Comparison of ENCODE assay signal across 8 mouse cellular contexts in the genomic region with DNA sequence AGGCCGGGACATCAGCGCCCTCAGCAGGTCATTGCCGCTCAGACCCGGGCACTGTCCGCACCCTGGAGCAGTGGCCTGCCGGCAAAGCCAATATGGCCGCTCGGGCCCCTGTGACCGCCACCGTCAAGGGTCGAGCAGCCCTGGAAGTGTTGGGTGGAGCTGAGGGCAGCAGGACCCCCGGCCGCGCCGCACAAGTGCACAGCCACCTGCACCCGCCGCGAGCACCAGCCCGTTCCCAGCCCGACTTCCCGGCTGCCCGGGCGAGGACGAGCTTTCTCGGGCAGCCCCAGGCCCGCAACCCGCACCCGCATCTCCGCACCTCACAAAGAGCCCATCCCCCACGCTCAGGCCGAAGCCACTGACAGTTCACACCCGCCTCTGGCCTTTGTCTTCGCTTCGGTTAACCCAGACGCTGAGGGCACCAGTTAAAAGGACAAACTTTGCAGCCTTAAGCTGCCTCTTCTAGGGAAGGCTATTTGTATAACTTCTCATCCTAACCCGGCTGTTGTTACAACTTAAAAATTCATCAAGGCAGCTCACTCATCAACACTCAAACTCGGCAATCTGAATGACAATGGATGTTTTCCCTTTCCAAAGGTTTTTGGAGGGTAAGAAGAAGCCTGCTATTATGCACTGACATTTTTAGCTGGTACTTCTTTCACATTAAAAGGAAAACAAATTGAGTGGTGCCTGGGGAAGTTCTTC. TPM values are rescaled to one million over a fixed set of nuclear protein-coding genes. Genes with fewer than 3 reads are reported as not detected.
DNase-seq lines count a peak whose midpoint lies in the region; ATAC-seq and TF ChIP-seq lines count a peak whose summit lies in the region.

No protein-coding gene starts in this region.

- no peak overlapping the region for H3K27ac ChIP-seq in heart, embryonic 14.5 days (replicated peaks in 1 of 2; ENCODE audit: control insufficient read depth in 1 of 2, insufficient read depth in 1 of 2, low read depth in 2 of 2, low read length in 2 of 2)
- H3K27ac ChIP-seq in stomach, postnatal 0 days (replicated peaks) = no peak overlapping the region

- H3K4me1 ChIP-seq in erythroblast, embryonic 14.5 days (ENCODE audit: control insufficient read depth) = peaks cover 21% of the 10 kb centered on the region
- H3K4me1 ChIP-seq in heart, embryonic 14.5 days (ENCODE audit: control insufficient read depth in 2 of 2, insufficient read depth in 2 of 2, low read length in 2 of 2) = peaks cover 0 to 9% of the 10 kb centered on the region in 2 experiments; a peak in 3 of 4 replicates
- H3K4me1 ChIP-seq in stomach, postnatal 0 days (replicated peaks; ENCODE audit: control insufficient read depth, insufficient read depth) = 0 out of 2 replicates have a peak, but pooled peaks cover 3% of the 10 kb centered on the region

- POLR2A ChIA-PET in Patski (lab: Charles Lee) = no interaction called here

- peak overlapping the region; percentile 90 for H3K4me2 ChIP-seq in heart, embryonic 14.5 days (ENCODE audit: low read length)
- H3K4me2 ChIP-seq in stomach, postnatal 0 days (replicated peaks; ENCODE audit: low read depth) = peak overlapping the region; percentile 83

- CTCF ChIA-PET in Patski (lab: Charles Lee) = interaction anchor here (1.1 to 1.4 kb wide), 2 partner anchors 38 to 51 kb away, joined by 3 to 4 read pairs; no protein-coding TSS in a partner anchor

- WGBS in heart, embryonic 14.5 days = 1% methylated on average over 34 of the region's 37 CpGs
- 7% methylated on average over 37 of the region's 37 CpGs for WGBS in stomach, postnatal 0 days

- TF ChIP-seq EP300 in stomach, postnatal 0 days (optimal IDR thresholded peaks at IDR 0.05) = no peak

- no peak for ATAC-seq in erythroblast, adult 5-6 weeks (replicated peaks; ENCODE audit: low FRiP score, poor library complexity, severe bottlenecking)
- ATAC-seq in Patski = no peak
- ATAC-seq in heart, embryonic 14.5 days (ENCODE audit: insufficient number of reproducible peaks, insufficient read depth, low FRiP score, low read depth) = 0 out of 2 replicates have a peak, but pooled peaks have one; percentile 22
- ATAC-seq in stomach, postnatal 0 days (ENCODE audit: low FRiP score, low TSS enrichment) = peak; percentile 36; the same call in 1 of the 2 replicates

- H3K9me3 ChIP-seq in erythroblast, embryonic 14.5 days (ENCODE audit: control insufficient read depth, low read length) = no peaks in the 10 kb centered on the region
- H3K9me3 ChIP-seq in heart, embryonic 14.5 days (ENCODE audit: control insufficient read depth, low read length) = no peaks in the 10 kb centered on the region
- H3K9me3 ChIP-seq in stomach, postnatal 0 days (ENCODE audit: control insufficient read depth, low read length) = no peaks in the 10 kb centered on the region

- H3K27me3 ChIP-seq in erythroblast, embryonic 14.5 days (ENCODE audit: control insufficient read depth) = peaks cover 14% of the 10 kb centered on the region
- H3K27me3 ChIP-seq in Patski = no peaks in the 10 kb centered on the region
- no peaks in the 10 kb centered on the region for H3K27me3 ChIP-seq in heart, embryonic 14.5 days (ENCODE audit: control insufficient read depth, insufficient read depth, low read length)
- no peaks in the 10 kb centered on the region for H3K27me3 ChIP-seq in stomach, postnatal 0 days (ENCODE audit: control insufficient read depth, insufficient read depth, low read length)

- peak overlapping the region; percentile 63 for H3K4me3 ChIP-seq in erythroblast, embryonic 14.5 days (replicated peaks)
- peak overlapping the region; percentile 57 to 59 for H3K4me3 ChIP-seq in heart, embryonic 14.5 days (ENCODE audit: control insufficient read depth in 1 of 2, insufficient read depth in 1 of 2, low read depth in 1 of 2, low read length in 2 of 2)
- peak overlapping the region; percentile 42 for H3K4me3 ChIP-seq in stomach, postnatal 0 days (ENCODE audit: low read depth, low read length)

- H3K9ac ChIP-seq in heart, embryonic 14.5 days (ENCODE audit: low read length) = peak overlapping the region; percentile 78
- peak overlapping the region; percentile 61 for H3K9ac ChIP-seq in stomach, postnatal 0 days (ENCODE audit: low read length)

- DNase-seq in Patski (ENCODE audit: low read depth, low spot score) = no peak
- DNase-seq in embryo, embryonic 10.5 days (ENCODE audit: low spot score) = peak; percentile 74
- DNase-seq in kidney, postnatal 14 days = peak; percentile 40
- DNase-seq in lung, postnatal 14 days = peak; percentile 20
- peak; percentile 35 for DNase-seq in stomach, postnatal 0 days (ENCODE audit: low spot score)

- TF ChIP-seq CTCF in Patski (IDR thresholded peaks at IDR 0.05) = peak; percentile 39
- peak; percentile 41 for TF ChIP-seq CTCF in stomach, postnatal 0 days (IDR thresholded peaks at IDR 0.05; ENCODE audit: low read depth)

- H3K36me3 ChIP-seq in erythroblast, embryonic 14.5 days (ENCODE audit: control insufficient read depth) = no peaks in the 10 kb centered on the region
- peaks cover 13% of the 10 kb centered on the region; the same call in 1 of the 2 replicates for H3K36me3 ChIP-seq in heart, embryonic 14.5 days (ENCODE audit: control insufficient read depth, insufficient read depth, low read length)
- H3K36me3 ChIP-seq in stomach, postnatal 0 days (ENCODE audit: control insufficient read depth, insufficient read depth, low read length) = no peaks in the 10 kb centered on the region; the same call in 1 of the 2 replicates

- in situ Hi-C loops in Patski (cut with MboI; ENCODE audit: low pct_unique_long_range_greater_than_20kb) = no loop called here

RNA-seq across cellular contexts. Expression of a gene that starts 4.5 kb away (rescaled TPM):
- 0.31 and 0.45 TPM in 2 replicates for polyA plus RNA-seq in erythroblast, embryonic 14.5 days (2012)
- 12.3 and 36.8 TPM in 2 replicates for total RNA-seq in erythroblast, adult 5-6 weeks (2015; ENCODE audit: low replicate concordance)
- total RNA-seq in erythroblast, adult 5-6 weeks (2017; ENCODE audit: low replicate concordance) = 7.0 and 8.2 TPM in 2 replicates
- polyA plus RNA-seq in Patski (2021) = 124 TPM
- 15.0 and 19.3 TPM in 2 replicates for polyA plus RNA-seq in heart, embryonic 14.5 days (2014; fragmentation: Nextera tagmentation; extraction: Ambion mirVana)
- 104 TPM in 2 replicates for polyA plus RNA-seq in stomach, postnatal 0 days (2015; fragmentation: Nextera tagmentation; extraction: Ambion mirVana)

RNA-seq across cellular contexts. Expression of a gene that starts 55.9 kb away (rescaled TPM):
- polyA plus RNA-seq in erythroblast, embryonic 14.5 days (2012) = 18.6 and 34.1 TPM in 2 replicates
- 481 and 533 TPM in 2 replicates for total RNA-seq in erythroblast, adult 5-6 weeks (2015; ENCODE audit: low replicate concordance)
- total RNA-seq in erythroblast, adult 5-6 weeks (2017; ENCODE audit: low replicate concordance) = 416 and 508 TPM in 2 replicates
- 273 TPM for polyA plus RNA-seq in Patski (2021)
- polyA plus RNA-seq in heart, embryonic 14.5 days (2014; fragmentation: Nextera tagmentation; extraction: Ambion mirVana) = 311 and 327 TPM in 2 replicates
- 372 and 389 TPM in 2 replicates for polyA plus RNA-seq in stomach, postnatal 0 days (2015; fragmentation: Nextera tagmentation; extraction: Ambion mirVana)

RNA-seq across cellular contexts. Expression of a gene that starts 56.2 kb away (rescaled TPM):
- 0.07 and 0.10 TPM in 2 replicates for polyA plus RNA-seq in erythroblast, embryonic 14.5 days (2012)
- 0.21 TPM in 1 of 2 replicates, not detected in the other for total RNA-seq in erythroblast, adult 5-6 weeks (2015; ENCODE audit: low replicate concordance)
- 2.4 and 3.5 TPM in 2 replicates for total RNA-seq in erythroblast, adult 5-6 weeks (2017; ENCODE audit: low replicate concordance)
- 15.1 TPM for polyA plus RNA-seq in Patski (2021)
- polyA plus RNA-seq in heart, embryonic 14.5 days (2014; fragmentation: Nextera tagmentation; extraction: Ambion mirVana) = 18.4 and 21.1 TPM in 2 replicates
- 14.2 and 15.9 TPM in 2 replicates for polyA plus RNA-seq in stomach, postnatal 0 days (2015; fragmentation: Nextera tagmentation; extraction: Ambion mirVana)

Comparison
In these comparisons a context has a peak if more than half of its experiments do, and no peak if none do; other contexts are left out.
1. ATAC-seq: peak in heart, embryonic 14.5 days (single experiment) and stomach, postnatal 0 days (single experiment); none in erythroblast, adult 5-6 weeks (single experiment) and Patski (single experiment).
2. RNA of a gene that starts 4.5 kb away (polyA plus RNA-seq): 124 TPM in Patski (single experiment), 104 TPM in stomach, postnatal 0 days and 15.0 to 19.3 TPM in heart, embryonic 14.5 days; 0.31 to 0.45 TPM in erythroblast, embryonic 14.5 days; every median in the first group is over 10 times any median in the second.
3. RNA of a gene that starts 56.2 kb away (polyA plus RNA-seq): 18.4 to 21.1 TPM in heart, embryonic 14.5 days, 14.2 to 15.9 TPM in stomach, postnatal 0 days and 15.1 TPM in Patski (single experiment); 0.07 to 0.10 TPM in erythroblast, embryonic 14.5 days; every median in the first group is over 10 times any median in the second.
4. Peak in every context shown above with its lines, with median percentiles within 50 percentile points of each other: H3K4me3 ChIP-seq.